Mouse (Mus musculus) retina, postnatal 1 day (tissue): ENCODE data around the gene Lexm.
A peak's percentile ranks its signal among the peaks of the same experiment; 100 is the strongest.

Source experiments
- DNase-seq: peaks from one replicate; pipeline ENCODE4 v3.0.0-alpha.2; 2012

Gene Lexm

DNA sequence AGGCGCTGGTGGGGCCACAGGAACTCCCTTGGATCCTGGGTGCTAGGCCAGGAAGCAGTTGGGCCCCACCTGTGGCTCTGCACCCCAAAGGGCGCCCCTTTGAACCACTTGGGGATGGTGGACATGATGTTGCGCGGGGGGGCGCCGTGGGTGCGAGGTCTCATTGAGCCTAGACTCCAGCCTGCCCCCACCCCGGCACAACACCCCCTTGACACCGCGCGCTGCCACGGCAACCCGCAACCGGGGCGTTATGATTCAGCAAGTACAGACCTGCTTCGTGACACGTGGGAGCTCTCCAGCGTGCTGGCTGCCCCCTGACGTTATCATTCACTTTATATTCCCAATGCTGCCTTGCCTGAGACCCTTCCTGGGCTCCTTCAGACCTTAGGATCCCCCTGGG lies at the start of gene Lexm:
Gene Lexm, minus strand, starts transcription at position 186 of the 400 bp plus-strand sequence.
- peak; percentile 44 for DNase-seq

DNA sequence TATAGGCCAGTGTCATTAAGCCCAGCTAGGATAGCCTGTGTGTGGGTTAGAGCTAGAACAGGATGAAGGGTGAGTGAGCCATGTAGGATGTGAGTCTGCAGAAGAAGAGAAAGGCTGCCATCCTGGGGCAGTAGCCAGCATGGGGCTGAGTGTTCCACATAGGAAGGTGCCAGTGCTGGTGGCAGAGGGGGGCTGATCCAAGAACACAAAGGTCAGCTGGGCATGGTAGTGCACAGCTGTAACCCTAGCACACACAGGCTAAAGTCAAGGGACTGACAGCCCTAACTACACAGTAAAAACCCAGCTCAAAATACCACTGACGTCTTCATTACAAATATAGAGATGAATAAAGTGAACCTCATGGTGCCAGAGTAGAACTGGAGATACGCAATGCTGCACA lies 49.5 kb upstream of the Lexm start:
- no peak for DNase-seq

DNA sequence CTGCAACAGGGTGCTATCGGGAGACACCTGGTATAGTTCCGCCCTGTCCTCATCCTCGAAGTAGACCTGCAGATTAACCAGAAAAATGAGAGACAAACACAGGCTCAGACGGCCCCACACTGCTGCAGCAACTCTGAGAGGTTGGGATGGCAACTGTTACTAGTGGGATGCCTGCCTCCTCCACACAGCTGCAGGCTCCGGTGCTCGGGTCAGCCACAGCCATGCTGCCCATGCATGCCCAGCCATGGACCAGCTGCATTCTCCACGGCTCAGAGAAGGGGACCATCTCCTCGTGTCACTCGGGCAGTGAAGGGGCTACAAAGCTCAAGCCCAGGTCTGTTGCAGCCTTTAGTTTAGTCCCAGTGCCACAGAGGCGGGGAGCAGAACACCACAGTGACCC lies 48.6 kb upstream of the Lexm start:
- no peak for DNase-seq

DNA sequence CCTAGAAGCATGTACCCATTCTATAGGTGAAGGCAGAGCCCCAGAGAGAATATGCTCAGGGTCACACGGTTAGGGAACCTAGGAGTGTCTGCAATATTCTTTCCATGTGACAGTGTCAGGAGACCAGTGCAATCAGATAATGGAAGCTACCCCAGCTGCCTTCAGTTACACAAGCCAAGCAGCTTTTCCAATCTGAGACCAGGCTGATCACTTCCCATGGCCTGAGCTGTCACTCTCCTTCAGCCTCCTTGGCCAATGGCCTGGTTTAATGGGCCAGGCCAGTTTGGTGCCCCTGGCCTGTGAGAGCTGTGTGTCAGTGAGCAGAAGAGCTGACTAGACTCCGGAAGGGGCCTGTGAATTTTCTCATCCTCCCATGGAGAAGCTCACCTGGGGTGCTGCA lies 48.2 kb upstream of the Lexm start:
- DNase-seq: no peak

DNA sequence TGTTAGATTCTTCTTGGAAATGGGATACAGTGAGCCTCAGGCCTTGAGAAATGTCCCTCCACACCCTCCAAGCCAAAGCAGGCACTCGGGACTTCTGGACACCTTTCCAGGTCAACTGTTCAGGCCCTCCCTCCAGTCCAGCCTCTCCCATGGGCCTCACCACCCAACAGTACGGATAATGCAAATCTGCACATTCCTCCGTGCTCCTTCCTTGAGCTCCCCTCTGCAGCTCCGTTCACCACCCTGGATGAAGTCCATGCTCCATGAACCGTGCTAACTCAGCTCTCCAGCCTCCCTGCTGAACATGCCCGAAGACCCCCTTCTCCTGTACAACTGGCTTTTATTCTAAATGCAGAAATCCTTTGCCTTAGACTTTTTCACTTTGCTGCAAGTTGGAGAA lies 47.7 kb upstream of the Lexm start:
- no peak for DNase-seq

DNA sequence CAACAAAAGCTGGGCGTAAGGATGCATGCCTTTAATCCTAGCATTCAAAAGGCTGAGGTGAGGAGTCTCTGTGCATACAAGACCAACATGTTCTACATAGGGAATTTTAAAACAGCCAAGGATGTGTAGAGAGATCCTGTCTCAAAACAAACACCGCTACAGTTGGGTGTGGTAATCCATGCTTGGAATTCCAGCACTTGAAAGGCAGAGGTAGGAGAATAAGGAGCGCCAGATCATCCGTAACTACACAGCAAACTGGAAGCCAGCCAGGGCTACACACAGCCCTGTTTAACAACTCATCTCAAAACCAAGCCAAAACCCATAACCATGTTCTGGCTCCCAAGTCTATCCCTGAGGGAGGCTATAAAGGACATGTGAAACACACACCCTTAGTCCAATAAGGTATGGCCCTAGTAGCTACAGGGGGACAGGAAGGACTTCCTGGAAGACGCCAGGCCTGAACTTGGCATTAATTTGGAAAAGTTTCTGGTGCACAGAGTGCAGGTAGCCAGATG lies 47.0 kb upstream of the Lexm start:
- no peak for DNase-seq

DNA sequence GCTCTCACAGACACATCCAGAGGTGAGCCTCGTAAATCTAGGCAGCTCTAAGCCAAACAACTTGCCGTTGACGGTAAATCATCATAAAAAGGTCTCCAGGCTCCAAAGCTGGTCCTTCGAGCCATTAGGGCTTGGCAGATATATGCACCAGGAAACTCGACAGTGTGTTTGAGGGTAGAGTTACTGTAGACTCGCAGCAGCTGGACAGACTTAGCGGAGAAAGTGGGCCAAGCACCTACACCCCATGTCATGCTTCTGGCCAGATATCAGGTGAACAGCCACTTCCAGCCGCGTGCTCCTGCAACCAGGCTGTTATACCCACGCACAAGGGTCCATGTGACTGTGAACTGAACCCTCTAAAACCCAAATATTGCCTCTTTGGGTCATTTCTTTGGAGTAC lies 38.6 kb upstream of the Lexm start:
- DNase-seq: no peak

DNA sequence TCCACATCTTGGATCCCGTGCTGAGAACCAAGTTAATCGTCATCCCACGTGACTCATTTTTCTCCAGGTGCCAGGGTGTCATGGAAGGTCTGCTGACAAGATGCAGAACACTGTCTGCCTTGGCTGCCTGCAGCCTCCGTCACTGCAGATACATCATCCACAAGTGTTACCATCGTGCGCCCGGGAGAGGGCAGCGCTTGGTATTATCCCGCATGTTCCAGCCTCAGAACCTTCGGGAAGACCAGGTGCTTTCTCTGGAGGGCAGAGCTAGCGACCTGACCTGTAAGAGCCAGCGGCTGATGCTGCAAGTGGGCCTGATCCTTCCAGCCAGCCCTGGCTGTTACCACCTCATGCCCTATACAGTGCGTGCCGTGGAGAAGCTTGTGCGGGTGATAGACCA lies 36.0 kb upstream of the Lexm start:
- no peak for DNase-seq

DNA sequence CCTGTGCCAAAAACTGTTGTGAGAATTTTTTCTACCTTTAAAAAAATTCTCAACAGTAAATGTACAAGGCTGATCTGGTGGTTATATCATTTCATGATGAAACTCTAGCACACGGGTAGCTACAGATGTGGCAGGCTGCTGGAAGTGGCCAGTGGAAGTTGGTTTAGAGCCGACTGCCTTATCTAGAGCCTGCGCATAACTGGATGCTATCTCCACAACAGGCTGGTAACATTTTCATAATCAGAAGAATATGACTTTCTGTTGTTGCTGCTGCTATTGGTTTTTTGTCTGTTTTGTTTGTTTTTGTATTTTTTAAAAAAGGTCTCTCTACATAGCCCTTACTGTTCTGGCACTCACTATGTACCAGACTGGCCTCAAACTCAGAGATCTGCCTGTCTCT lies 35.5 kb upstream of the Lexm start:
- DNase-seq: no peak

DNA sequence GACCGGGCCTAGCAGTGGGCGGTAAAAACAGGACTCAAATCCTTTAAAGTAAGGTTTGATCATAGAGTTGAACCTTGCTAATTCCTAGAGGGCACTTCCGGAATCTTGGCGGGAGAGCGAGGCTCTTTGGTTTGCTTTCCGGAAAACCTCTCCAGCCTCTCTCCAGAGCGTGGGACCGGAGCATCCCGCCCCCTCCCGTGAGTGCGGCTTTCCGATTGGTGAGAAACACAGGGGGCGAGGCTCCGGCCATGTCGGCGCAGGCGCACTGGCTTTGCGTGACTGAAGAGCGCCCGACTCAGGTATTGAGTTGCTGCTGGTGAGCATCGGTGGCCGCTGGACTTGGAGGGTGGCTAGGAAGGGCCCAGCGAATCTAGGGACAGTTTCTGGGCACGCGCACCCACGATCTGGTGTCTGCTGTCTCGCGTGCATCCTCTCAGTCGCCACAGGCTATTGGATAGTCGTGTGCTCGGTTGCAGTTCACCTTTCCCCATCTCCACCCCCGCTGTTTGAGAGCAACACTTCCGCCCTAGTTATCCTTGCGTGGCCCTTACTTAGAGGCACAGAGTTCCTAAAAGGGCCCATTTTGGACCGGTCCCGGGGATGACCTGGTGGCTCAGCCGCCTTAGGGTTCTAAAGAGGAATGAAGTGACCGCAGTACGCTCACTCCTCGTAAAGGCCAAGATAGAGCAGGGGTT lies 33.9 kb upstream of the Lexm start, which contains the start of gene Pars2:
Gene Pars2, plus strand, starts transcription at position 237 of the 695 bp plus-strand sequence.
- DNase-seq: peak; percentile 99

DNA sequence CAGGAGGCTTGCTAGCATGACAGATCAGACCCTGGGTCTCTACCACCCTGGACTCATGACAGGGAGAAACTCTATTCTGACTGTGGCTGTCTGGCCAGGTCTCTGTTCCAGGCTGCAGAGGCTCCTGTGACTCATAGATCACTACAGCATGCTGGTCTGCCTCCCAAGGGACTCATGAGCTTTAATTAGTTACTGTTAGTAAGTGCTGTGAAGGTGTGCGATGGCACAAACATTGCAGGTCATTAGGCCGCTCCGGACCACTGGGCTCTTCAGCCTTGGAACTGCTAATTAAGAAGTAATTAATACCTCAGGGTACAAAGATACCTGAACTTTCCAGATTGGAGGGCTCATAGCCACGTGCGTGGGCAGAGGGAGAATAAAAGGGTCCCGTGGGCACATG lies 30.1 kb upstream of the Lexm start:
- no peak for DNase-seq

DNA sequence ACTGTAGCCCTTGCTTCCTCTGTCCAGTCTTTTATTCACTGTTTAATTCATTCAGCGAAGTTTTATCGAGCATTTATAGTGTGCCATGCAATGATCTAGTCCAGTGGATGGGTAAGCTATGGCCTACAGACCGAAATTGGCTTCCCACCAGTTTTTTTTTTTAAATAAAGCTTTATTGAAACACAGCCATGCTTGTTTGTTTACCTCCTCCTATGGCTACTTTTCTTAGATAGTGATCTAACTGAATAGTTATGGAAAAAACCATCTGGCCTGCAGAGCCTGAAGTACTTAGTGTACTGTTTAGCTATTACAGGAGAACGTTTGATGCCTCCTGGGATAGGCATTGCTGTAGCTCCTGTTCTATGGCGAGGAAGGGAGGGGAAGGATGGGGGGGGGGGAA lies 28.8 kb upstream of the Lexm start:
- DNase-seq: no peak

DNA sequence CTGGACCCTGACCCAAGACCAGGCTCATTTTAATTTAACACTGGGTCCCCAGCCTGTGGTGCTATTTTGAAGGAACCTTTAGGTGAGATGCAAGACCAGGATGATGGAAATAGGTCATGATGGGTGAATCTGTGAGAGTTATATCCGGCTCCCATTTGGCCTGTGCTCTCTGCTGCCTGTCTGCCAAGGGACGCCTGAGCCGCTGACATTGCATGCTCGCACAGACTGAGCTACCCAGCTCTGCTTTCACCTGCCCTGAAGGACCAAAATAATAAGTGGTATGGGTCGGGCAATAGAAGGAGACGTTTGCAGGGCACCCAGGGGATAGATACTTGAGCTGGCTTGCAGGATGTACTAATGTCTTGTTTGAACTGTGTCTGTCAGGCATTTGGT lies 27.2 kb upstream of the Lexm start:
- no peak for DNase-seq

DNA sequence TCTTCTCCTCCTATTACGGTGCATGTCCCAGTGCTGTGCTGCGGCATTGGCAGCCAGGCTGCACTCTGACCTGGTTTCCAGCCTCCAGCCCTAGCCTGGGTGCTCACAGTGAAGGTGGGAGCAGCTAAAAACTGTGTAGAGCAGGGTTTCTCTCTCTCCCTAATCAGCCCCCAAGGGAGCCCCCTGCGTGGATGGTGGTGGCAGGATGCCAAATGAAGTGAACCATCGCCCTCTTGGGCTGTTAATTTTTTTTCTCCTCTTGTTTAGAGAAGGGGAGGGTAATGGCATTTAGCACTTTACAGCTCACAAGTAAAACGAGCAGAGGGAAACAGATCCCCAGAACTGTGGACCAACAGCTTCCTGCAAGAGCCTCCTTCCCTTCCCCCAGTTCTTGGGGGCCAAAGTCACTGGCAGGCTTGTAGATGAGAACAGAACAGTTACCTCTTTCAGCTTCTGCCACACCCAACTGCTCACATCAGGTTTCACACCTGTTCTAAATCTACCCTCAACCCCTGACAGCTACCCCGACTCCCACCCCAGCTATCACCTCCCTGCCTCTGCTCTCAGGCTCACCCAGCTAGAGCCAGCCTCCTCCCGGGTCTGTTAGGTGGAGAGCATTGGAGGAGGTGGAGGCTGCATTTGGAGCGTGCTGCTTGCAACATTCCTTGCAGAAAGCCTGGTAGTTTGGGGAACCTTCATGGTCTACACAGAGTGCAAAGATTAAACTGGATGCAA lies 26.6 kb upstream of the Lexm start:
- DNase-seq: peak; percentile 38

DNA sequence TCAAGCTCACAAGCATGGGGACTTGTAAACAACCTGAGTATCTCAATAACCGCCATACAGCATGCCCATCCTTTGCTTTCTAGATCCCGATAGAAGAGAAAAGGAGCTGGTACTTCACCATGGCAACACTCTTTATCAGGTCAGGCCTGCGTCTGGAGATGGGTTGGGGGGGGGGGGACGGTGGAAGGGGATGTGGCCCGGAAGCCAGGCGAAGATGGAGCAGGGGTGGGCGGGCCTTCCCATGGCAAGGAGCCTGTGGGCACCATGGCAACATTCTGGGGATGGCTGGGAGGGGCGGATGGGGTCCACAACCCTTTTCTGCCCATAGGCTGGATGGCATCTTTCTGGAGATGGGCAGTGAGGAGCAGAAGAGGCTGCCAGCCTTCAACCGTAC lies 17.0 kb upstream of the Lexm start:
- DNase-seq: no peak

DNA sequence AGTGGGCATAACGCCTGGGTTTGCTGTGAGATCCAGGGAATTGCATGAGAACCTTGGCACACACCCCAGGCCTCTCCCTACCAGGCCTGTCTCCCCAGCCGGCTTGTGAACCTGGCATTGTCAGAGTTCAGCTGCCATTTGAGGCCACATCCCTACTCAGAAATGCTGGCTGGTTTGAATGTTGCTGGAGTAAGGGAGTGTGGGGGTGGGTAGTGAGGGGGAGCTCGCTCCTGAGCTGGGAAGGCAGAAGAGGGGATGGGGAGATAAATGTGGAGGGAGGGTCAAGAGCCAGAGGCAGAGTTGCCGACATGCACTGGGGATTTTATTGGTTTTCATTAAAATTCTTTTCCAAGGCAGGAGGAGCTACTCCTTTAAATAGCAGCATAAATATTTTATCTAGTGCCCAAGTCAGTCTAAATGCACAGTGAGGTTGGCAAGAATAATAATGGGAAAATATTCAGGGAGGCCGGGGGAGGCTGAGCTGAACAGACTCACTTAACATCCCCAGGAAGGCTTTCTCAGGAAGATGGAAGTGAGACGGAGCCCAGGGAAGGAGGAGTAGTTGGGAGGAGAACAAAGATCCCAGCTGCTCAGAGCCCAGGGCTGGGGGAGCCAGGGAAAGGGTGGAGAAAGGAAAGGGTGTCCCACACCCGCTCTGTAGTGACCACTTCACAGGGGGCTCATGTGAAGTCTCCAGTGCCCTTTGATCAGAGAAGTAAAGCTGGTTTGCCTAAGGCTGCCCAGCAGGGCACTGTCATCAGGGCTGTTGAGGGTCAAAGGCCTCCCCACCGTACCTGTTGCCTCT lies 16.4 kb upstream of the Lexm start:
- no peak for DNase-seq

DNA sequence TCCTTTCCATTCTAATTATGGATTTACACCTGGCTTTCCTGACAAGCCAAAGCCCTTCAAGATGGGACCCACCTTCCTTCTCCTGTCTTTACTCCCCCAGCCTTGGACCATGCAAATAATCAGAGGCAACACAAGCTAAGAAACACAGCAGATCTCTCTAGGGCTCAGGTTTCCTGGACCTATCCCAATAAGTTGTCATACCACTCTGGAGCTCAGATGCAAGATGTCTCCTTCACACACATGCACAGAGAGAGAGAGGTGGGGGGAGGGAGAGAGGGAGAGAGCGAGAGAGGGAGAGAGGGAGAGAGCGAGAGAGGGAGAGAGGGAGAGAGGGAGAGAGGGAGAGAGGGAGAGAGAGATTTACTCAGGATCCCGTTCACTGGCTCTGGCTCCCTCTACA lies 15.3 kb upstream of the Lexm start:
- no peak for DNase-seq

DNA sequence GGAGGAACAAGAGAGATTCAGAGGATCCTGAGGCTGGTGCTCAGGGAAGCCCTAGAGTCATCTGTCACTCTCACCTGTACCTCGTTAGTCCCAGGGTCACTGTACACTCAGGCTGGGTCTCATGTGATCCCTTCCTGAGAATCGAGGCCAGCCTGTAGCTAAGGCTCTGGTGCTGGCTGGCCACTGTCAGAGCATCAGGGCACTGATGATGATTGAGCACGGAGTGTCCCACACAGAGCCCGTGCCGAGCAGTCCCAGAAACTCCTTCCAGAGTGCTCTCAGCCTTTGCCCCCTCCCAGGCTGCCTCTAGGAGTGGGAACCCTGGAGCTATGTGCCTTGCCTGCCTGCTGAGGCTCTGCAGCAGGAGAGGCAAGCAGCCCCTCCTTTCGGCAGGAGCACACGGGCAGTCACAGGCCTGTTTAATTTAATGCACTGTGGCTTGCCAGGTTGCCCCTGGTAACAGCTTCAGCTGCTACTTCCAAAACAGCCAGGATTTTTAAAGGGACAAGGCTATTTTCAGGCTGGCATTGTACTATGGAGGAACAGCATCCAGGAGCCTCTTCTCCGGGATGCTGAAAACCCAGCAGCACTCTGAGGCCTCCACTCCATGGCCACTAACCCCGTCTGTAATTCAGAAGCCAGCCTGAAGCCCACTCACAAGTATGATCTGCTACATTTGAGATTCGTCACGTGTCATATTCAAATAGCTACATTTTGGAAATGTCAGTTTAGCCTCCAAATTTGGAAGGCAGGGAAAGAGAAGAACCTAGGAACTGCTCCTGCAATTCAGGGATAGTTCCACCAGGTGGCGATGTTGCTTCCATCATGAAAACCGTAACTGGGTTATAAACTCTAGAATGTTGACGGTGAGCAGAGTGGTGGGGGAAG lies 13.5 kb upstream of the Lexm start:
- peak; percentile 72 for DNase-seq

DNA sequence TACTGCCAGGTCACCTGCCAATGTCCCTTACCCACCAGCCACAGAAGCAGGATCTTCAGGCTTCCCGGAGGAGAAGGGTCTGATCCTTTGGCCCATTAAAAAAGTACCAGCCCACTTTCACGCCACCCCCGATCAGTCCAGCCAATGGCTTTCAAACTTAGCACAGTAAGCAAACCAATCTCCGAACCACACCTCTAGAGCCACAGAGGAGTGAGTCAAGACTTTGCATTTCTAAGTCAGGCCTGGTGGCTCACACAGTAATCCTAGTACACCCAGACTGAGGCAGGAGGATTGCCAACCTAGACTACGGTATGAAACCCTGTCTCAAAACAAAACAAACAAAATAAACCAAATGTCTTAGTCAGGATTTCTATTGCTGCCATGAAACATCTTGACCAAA lies 12.3 kb upstream of the Lexm start:
- no peak for DNase-seq

DNA sequence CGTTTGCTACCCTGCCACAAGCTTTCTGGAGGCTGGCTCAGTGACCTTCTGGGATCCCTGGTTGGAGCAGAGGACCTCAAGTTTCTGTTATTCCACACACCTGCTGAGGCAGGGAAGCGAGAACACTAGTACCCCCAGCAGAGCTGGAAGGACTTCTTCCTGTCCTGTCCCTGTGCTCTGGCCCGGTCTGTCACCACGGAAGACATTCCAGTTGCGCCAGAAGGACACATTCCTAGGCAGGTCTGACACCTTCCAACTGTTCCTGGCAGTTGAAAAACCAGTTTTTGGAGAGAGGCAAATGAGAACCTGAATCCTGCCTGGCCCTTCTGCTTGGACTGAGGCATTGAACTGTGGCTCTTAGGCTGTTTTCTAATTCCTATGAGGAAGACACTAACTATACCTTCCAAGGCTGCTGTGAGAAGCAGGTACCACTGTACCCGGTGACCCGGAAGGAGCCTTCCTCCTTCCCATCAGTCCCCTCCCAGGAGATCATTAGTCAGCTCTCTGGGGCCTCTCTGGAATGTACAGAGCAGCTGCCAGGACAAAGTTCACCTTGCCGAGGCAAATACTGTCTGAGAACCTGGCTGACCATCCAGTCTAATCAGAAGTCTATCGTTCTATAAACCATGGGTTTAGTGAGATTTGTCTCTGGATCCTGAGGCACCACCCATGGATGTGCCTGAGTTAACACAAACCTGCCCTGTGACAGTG lies 11.8 kb upstream of the Lexm start:
- no peak for DNase-seq

DNA sequence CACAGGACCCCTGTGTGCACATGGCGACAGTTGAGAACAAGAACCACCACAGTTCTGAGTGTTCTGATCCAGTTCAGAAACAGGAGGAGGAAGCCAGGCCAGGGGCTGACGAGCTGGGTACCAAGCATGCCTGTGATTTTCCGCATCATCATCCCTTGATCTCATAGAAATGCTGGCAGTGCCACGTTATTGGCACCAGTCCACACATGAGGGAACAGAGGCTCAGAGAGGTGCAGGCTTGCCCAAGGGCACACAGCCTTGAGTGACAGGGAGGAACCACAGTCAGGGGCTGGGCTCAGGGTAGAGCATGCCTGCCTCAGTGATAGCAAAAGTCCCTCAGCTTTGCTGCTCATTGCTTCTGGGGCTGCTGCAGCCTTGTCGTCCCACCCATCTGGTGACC lies 10.8 kb upstream of the Lexm start:
- DNase-seq: no peak

DNA sequence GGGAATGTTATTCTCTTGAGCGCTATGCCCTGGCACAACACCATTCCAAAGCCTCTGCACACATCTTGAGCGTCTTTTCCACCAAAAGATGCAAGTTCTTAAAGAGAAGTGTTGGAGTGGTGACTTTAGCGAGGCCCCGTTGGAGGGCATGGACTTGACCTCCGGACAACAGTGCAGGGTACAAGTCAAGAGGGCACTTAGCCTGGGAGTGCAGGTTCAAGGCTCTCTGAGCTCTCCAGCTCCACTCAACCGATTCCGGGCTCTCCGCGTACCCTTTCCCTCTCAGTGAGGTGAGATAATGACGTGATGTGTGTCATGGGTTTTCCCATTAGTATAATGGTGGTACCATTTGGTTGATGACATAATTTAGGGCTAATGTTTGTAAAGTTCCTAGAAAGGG lies 7.2 kb upstream of the Lexm start:
- DNase-seq: no peak
